Comparison of ENCODE assay signal across 12 mouse cellular contexts in genomic region chr11:70169471-70169870, GRCm38 (mm10). TPM values are rescaled to one million over a fixed set of nuclear protein-coding genes. Genes with fewer than 3 reads are reported as not detected.
DNase-seq lines count a peak whose midpoint lies in the region; TF ChIP-seq lines count a peak whose summit lies in the region.
"Not testable (repeated sequence)": the region's sequence is repeated elsewhere in the genome, so short reads cannot be mapped to it uniquely, and the experiment has no call there.
"Had no signal": no experiment of that assay in that cellular context is flagged by ENCODE, and none has a peak within 500 bp of the region (broad histone marks: within the 10 kb centered on the region; RNA-seq: fewer than 3 reads in every experiment).

No protein-coding gene starts in this region.

- not testable (repeated sequence) for TF ChIP-seq POLR2A in cerebellum, adult 2 months (IDR thresholded peaks at IDR 0.05; ENCODE audit: borderline replicate concordance, insufficient read depth, low read length)

- 53% methylated on average over 7 of the region's 7 CpGs for WGBS in cerebellum, adult 2 months

- not testable (repeated sequence) for TF ChIP-seq CTCF in cerebellum, adult 2 months (IDR thresholded peaks at IDR 0.05; ENCODE audit: borderline replicate concordance, insufficient read depth, low read depth, low read length)

- H3K4me1 ChIP-seq in cerebellum, adult 2 months (ENCODE audit: control insufficient read depth, insufficient read depth, low read length), result not testable (repeated sequence)

- H3K4me3 ChIP-seq in cerebellum, adult 2 months (replicated peaks; ENCODE audit: insufficient read depth, low read depth, low read length), result not testable (repeated sequence)

- not testable (repeated sequence) for H3K27me3 ChIP-seq in cerebellum, adult 2 months (ENCODE audit: control insufficient read depth, insufficient read depth, low read length)

- not testable (repeated sequence) for H3K27ac ChIP-seq in cerebellum, adult 2 months (ENCODE audit: insufficient read depth, low read length)

- DNase-seq in cerebellum, adult 11 months, result peak; percentile 41
- DNase-seq in cerebellum, adult 2 months, result peak; percentile 51 to 64
- peak; percentile 62 for DNase-seq in cerebellum, adult 9-11 months
- DNase-seq in cerebellum, postnatal 25 days, result peak; percentile 54 to 56
- peak; percentile 56 for DNase-seq in heart, adult 11 months
- DNase-seq in right cerebral cortex, adult 18-20 months, result peak; percentile 8

RNA-seq across cellular contexts. Expression of gene Clec10a, which starts 13.5 kb away (rescaled TPM):
- polyA plus RNA-seq in cerebellum, adult 2 months (2012; rRNA removed), result 1.2 and 1.4 TPM in 2 replicates
- polyA plus RNA-seq: forebrain, embryonic 10.5 days; heart, embryonic 12.5 days; Patski had no signal

RNA-seq across cellular contexts. Expression of gene Mgl2, which starts 39.3 kb away (rescaled TPM):
- 2.4 and 2.5 TPM in 2 replicates for polyA plus RNA-seq in cerebellum, adult 2 months (2012; rRNA removed)
- polyA plus RNA-seq: embryonic facial prominence, embryonic 11.5 days; forebrain, embryonic 10.5 days; G1E; heart, embryonic 12.5 days; hindbrain, embryonic 10.5 days; Patski had no signal

RNA-seq across cellular contexts. Expression of gene Slc16a11, which starts 43.1 kb away (rescaled TPM):
- polyA plus RNA-seq in cerebellum, adult 2 months (2012; rRNA removed), result 209 and 244 TPM in 2 replicates
- polyA plus RNA-seq: G1E had no signal

RNA-seq across cellular contexts. Expression of gene Slc16a13, which starts 51.4 kb away (rescaled TPM):
- 8.8 and 11.3 TPM in 2 replicates for polyA plus RNA-seq in cerebellum, adult 2 months (2012; rRNA removed)

Comparison
In these comparisons a context has a peak if more than half of its experiments do, and no peak if none do; other contexts are left out.
1. DNase-seq: peak in every context shown above with its lines; median percentile 62 in cerebellum, adult 9-11 months; 58 in cerebellum, adult 2 months; 56 in heart, adult 11 months; 55 in cerebellum, postnatal 25 days; 41 in cerebellum, adult 11 months; 8 in right cerebral cortex, adult 18-20 months.